Mouse (Mus musculus) embryonic facial prominence, embryonic 11.5 days (tissue): ENCODE results near the gene Vamp2. TPM values are rescaled to one million over a fixed set of nuclear protein-coding genes. Genes with fewer than 3 reads are reported as not detected.
A peak's percentile ranks its signal among the peaks of the same experiment; 100 is the strongest.

Experiments
- ATAC-seq: fragments of 200-750 bp; cut with Nextera tagmentation; replicated peaks from 2 replicates; pipeline ENCODE4 v1.8.0; 2017; ENCODE audit warnings: low read depth; ENCODE audit not compliant: insufficient number of reproducible peaks, low FRiP score, low TSS enrichment
- DNase-seq: peaks from one replicate; pipeline ENCODE4 v3.0.0-alpha.2; 2015; ENCODE audit warnings: low spot score
- H3K27ac ChIP-seq: fragments of 300-500 bp; sonication (generic); replicated peaks from 2 replicates; pipeline ENCODE4 v1.5.1; 2014; ENCODE audit warnings: mild to moderate bottlenecking, low read depth, low read length, control low read depth
- H3K27me3 ChIP-seq: fragments of 300-500 bp; sonication (generic); 2 replicates; pipeline ENCODE4 v1.6.1; 2014; ENCODE audit warnings: mild to moderate bottlenecking, low read length, moderate library complexity, mixed read lengths; ENCODE audit not compliant: control insufficient read depth, insufficient read depth
- H3K36me3 ChIP-seq: fragments of 300-500 bp; sonication (generic); replicated peaks from 2 replicates; pipeline ENCODE4 v1.6.1; 2014; ENCODE audit warnings: low read depth, mild to moderate bottlenecking, low read length, moderate library complexity, mixed read lengths; ENCODE audit not compliant: control insufficient read depth, insufficient read depth
- H3K4me1 ChIP-seq: fragments of 300-500 bp; sonication (generic); 2 replicates; pipeline ENCODE4 v1.6.1; 2014; ENCODE audit warnings: low read length, mixed read lengths; ENCODE audit not compliant: control insufficient read depth, insufficient read depth
- H3K4me2 ChIP-seq: fragments of 300-500 bp; sonication (generic); 2 replicates; pipeline ENCODE4 v1.6.1; 2014; ENCODE audit warnings: low read depth, mild to moderate bottlenecking, control low read depth, low read length, moderate library complexity
- H3K4me3 ChIP-seq: fragments of 300-500 bp; sonication (generic); 2 replicates; pipeline ENCODE4 v1.5.1; 2014; ENCODE audit warnings: low read depth, low read length, control low read depth
- H3K9ac ChIP-seq: fragments of 300-500 bp; sonication (generic); replicated peaks from 2 replicates; pipeline ENCODE4 v1.6.1; 2014; ENCODE audit warnings: mild to moderate bottlenecking, control low read depth, low read length
- H3K9me3 ChIP-seq: fragments of 300-500 bp; sonication (generic); replicated peaks from 2 replicates; pipeline ENCODE4 v1.6.1; 2016; ENCODE audit warnings: mild to moderate bottlenecking, low read length, inconsistent platforms, mixed read lengths; ENCODE audit not compliant: control insufficient read depth
- WGBS: fragments of 180-500 bp; shearing (Covaris S2); extraction: QIAGEN DNeasy Blood & Tissue Kit; methylation state at CpG from one replicate; pipeline ENCODE4 v1.1.7; 2014; 5-methylcytosine and 5-hydroxymethylcytosine counted together
- polyA plus RNA-seq: library from polyadenylated mRNA; unstranded; fragments of >200 nt; fragmentation: Nextera tagmentation; extraction: Ambion mirVana; gene quantifications from 2 replicates; pipeline ENCODE4 v1.2.1, GENCODE M21; 2014

Gene Vamp2
- polyA plus RNA-seq, 1 experiment from 2014 or later = 48.8 TPM

DNA sequence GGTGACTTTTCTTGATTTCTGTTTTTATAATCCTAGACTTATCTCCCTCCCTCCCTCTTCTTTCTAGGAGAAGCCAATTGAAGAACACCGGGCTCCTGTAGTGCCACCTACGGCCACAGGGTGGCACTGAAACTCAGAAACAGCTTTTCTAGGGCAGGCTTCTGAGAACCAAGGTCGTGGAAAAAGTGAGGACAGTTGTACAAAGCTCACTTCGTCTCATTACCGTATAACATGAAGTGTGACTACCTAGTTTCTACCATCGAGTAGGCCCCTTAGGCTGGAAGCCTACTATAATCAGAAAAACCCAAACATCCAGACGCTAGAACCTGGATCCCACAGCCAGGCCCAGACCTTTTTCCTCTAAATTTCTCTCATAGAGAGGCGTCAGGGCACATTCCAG, 21.3 kb upstream of the Vamp2 start:
- Histone ChIP-seq H3K36me3 (no peaks in the 10 kb centered on the region), H3K9ac (no peak overlapping the region; the same call in 1 of the 2 replicates), H3K4me1 (no peaks in the 10 kb centered on the region), H3K9me3 (no peaks in the 10 kb centered on the region), H3K4me2 (peak overlapping the region; percentile 76), H3K4me3 (peak overlapping the region; percentile 36), H3K27me3 (no peaks in the 10 kb centered on the region), H3K27ac (no peak overlapping the region)
- no peak for ATAC-seq
- peak; percentile 96 for DNase-seq
- WGBS = 9% methylated on average over 8 of the region's 8 CpGs

DNA sequence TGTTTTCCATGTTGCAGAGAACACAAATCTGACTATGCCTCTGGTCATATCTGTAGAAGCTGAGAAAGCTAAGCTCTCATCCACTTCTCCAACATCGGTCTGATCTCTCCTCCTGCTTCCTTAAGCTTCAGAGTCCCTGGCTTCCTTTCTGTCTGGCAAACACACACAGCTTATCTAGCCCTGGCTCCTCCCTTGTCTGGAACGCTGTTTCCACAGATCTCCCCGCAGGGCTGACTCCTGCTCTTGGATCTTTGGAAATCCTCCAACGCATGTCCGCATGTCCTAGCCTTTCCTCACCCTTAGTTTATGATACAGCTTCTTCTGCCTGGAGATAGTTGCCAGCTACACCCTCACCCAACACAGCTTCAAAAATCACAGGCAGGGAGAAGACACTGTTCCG, 20.7 kb upstream of the Vamp2 start:
- Histone ChIP-seq H3K4me2 (no peak overlapping the region), H3K9ac (no peak overlapping the region), H3K36me3 (no peaks in the 10 kb centered on the region), H3K27ac (no peak overlapping the region), H3K4me3 (no peak overlapping the region), H3K4me1 (no peaks in the 10 kb centered on the region), H3K9me3 (no peaks in the 10 kb centered on the region), H3K27me3 (no peaks in the 10 kb centered on the region)
- 57% methylated on average over 6 of the region's 6 CpGs for WGBS
- DNase-seq = no peak
- ATAC-seq = no peak

DNA sequence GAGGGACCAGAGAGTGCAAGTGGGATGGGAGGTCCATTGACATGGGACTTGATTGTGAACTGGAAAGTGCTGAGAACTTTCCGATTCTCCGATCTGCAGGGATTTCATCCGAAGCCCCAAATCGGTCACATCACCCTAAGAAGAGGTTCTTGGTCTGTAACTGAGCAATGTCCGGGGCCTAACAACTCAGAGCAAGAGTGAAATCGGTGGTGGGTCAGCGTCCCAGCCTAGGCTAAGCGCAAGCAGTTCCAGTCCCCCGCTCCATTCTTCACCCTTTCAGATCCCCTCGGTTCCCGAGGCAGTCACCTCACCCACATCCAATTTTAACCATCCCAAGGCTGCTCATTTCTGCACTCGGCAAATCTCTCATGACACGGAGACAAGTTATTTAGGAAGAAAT, 18.2 kb upstream of the Vamp2 start:
- H3K4me3 ChIP-seq = peak overlapping the region; percentile 52
- 0% methylated on average over 13 of the region's 13 CpGs for WGBS
- DNase-seq = peak; percentile 38
- H3K27me3 ChIP-seq = no peaks in the 10 kb centered on the region
- ATAC-seq = no peak
- peak overlapping the region; percentile 70 for H3K9ac ChIP-seq
- H3K4me1 ChIP-seq = no peaks in the 10 kb centered on the region
- H3K9me3 ChIP-seq = no peaks in the 10 kb centered on the region
- H3K27ac ChIP-seq = peak overlapping the region; percentile 63
- H3K36me3 ChIP-seq = no peaks in the 10 kb centered on the region
- peak overlapping the region; percentile 72 for H3K4me2 ChIP-seq

- ATAC-seq (peak; percentile 78), DNase-seq (peak; percentile 97)
- under 1% methylated on average over 46 of the region's 47 CpGs for WGBS
- Histone ChIP-seq H3K27me3 (no peaks in the 10 kb centered on the region), H3K4me3 (peak within 1 kb of the TSS; percentile 52), H3K9me3 (no peaks in the 10 kb centered on the region), H3K4me2 (peak within 1 kb of the TSS; percentile 72), H3K36me3 (no peaks in the 10 kb centered on the region), H3K4me1 (no peaks in the 10 kb centered on the region), H3K27ac (peak within 1 kb of the TSS; percentile 63), H3K9ac (peak within 1 kb of the TSS; percentile 70)
Observed at GRCm38 (mm10) chr11:69070590-69071222, 17.6 kb upstream of the Vamp2 start, which contains the start of gene Tmem107. Gene Tmem107 (plus strand): TSS chr11:69070806.

GRCm38 (mm10) chr11:69071262-69071661, 17.0 kb upstream of the Vamp2 start:
- Histone ChIP-seq H3K27ac (peak overlapping the region; percentile 36; the same call in 1 of the 2 replicates), H3K27me3 (no peaks in the 10 kb centered on the region), H3K4me1 (no peaks in the 10 kb centered on the region), H3K9ac (peak overlapping the region; percentile 70), H3K4me3 (peak overlapping the region; percentile 52), H3K36me3 (no peaks in the 10 kb centered on the region), H3K4me2 (peak overlapping the region; percentile 72), H3K9me3 (no peaks in the 10 kb centered on the region)
- ATAC-seq (no peak), DNase-seq (no peak)
- 23% methylated on average over 9 of the region's 9 CpGs for WGBS

- Histone ChIP-seq H3K27me3 (no peaks in the 10 kb centered on the region), H3K36me3 (no peaks in the 10 kb centered on the region), H3K4me1 (no peaks in the 10 kb centered on the region), H3K9ac (no peak overlapping the region; the same call in 1 of the 2 replicates), H3K4me2 (peak overlapping the region; percentile 43), H3K4me3 (peak overlapping the region; percentile 16; the same call in 1 of the 2 replicates), H3K9me3 (no peaks in the 10 kb centered on the region), H3K27ac (peak overlapping the region; percentile 52; the same call in 1 of the 2 replicates)
- WGBS = 86% methylated on average over 11 of the region's 11 CpGs
- ATAC-seq (no peak), DNase-seq (no peak)
Observed at GRCm38 (mm10) chr11:69072234-69072633, 16.1 kb upstream of the Vamp2 start.

GRCm38 (mm10) chr11:69072666-69073064, 15.6 kb upstream of the Vamp2 start:
- Histone ChIP-seq H3K27me3 (no peaks in the 10 kb centered on the region), H3K4me2 (peak overlapping the region; percentile 43), H3K36me3 (no peaks in the 10 kb centered on the region), H3K4me1 (no peaks in the 10 kb centered on the region), H3K4me3 (peak overlapping the region; percentile 16), H3K9me3 (no peaks in the 10 kb centered on the region), H3K9ac (peak overlapping the region; percentile 46), H3K27ac (peak overlapping the region; percentile 52)
- 11% methylated on average over 9 of the region's 9 CpGs for WGBS
- DNase-seq (no peak), ATAC-seq (no peak)

DNA sequence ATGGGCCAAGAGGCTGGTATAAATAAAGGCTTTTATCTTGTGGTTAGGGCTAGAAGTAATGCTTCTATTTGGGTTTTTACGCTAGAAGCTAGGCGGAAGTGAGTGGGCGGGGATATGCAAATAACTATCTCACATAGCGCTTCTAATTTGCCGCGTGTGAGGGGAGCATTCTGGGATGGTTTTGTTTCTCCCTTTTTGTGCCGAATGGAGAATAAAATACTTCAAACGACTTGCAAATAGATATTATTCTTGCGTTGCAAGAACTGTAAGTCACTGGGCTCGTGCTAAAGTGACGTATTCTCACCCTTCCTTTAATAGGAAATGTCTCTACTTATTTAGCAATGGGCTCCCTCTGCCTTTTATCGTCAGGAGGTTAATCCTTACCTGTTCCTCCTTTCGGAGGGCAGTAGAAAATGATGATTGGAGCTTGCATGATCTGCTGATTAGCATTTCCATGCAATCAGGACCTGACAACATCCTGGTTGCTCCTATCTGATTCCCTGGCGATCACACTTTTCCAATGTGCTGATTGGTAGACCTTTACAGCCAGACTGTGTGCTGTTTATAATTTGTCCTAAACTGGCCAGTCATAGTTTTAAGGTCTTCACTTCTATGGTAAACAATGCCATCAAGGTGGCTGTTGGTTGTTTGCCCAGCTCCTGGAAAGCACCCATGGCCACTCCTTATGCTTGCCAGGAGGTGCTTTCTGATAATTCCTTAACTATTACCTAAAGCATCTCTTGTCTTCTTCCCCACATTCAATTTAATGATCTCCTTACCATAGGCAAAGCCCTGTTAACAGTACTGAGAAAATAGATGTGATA, 15.0 kb upstream of the Vamp2 start:
- 0% methylated on average over 14 of the region's 14 CpGs for WGBS
- Histone ChIP-seq H3K4me3 (peak overlapping the region; percentile 16), H3K9me3 (no peaks in the 10 kb centered on the region), H3K4me1 (no peaks in the 10 kb centered on the region), H3K9ac (peak overlapping the region; percentile 56), H3K4me2 (peak overlapping the region; percentile 43), H3K27me3 (no peaks in the 10 kb centered on the region), H3K27ac (peak overlapping the region; percentile 52), H3K36me3 (no peaks in the 10 kb centered on the region)
- peak; percentile 95 for DNase-seq
- ATAC-seq = peak; percentile 81
